Mouse (Mus musculus) intestine, embryonic 14.5 days (tissue): ENCODE measurements around the gene Nek11. TPM values are rescaled to one million over a fixed set of nuclear protein-coding genes. Genes with fewer than 3 reads are reported as not detected.

Source experiments
- ATAC-seq: fragments of 200-750 bp; cut with Nextera tagmentation; replicated peaks from 2 replicates; pipeline ENCODE4 v1.8.0; 2017; ENCODE audit warnings: low read depth, moderate number of reproducible peaks, moderate TSS enrichment, moderate library complexity; ENCODE audit not compliant: low FRiP score, low TSS enrichment
- DNase-seq: peaks from one replicate; pipeline ENCODE4 v3.0.0-alpha.2; 2018; ENCODE audit warnings: low spot score
- H3K27ac ChIP-seq: fragments of 300-500 bp; sonication (generic); 2 replicates; pipeline ENCODE4 v1.5.1; 2014; ENCODE audit warnings: low read depth, mild to moderate bottlenecking, control low read depth
- H3K27me3 ChIP-seq: fragments of 300-500 bp; sonication (generic); replicated peaks from 2 replicates; pipeline ENCODE4 v1.6.1; 2014; ENCODE audit warnings: low read length, control low read depth; ENCODE audit not compliant: control insufficient read depth, insufficient read depth
- H3K36me3 ChIP-seq: fragments of 300-500 bp; sonication (generic); 2 replicates; pipeline ENCODE4 v1.6.1; 2014; ENCODE audit warnings: low read length, control low read depth; ENCODE audit not compliant: control insufficient read depth, insufficient read depth
- H3K4me1 ChIP-seq: fragments of 300-500 bp; sonication (generic); replicated peaks from 2 replicates; pipeline ENCODE4 v1.6.1; 2014; ENCODE audit warnings: low read length, control low read depth, mixed read lengths; ENCODE audit not compliant: control insufficient read depth, insufficient read depth
- H3K4me2 ChIP-seq: fragments of 300-500 bp; sonication (generic); 2 replicates; pipeline ENCODE4 v1.6.1; 2014; ENCODE audit warnings: low read length
- H3K4me3 ChIP-seq: fragments of 300-500 bp; sonication (generic); 2 replicates; pipeline ENCODE4 v1.5.1; 2014; ENCODE audit warnings: low read depth, low read length, control low read depth, mixed read lengths
- H3K9ac ChIP-seq: fragments of 300-500 bp; sonication (generic); 2 replicates; pipeline ENCODE4 v1.6.1; 2014; ENCODE audit warnings: mild to moderate bottlenecking, low read length
- H3K9me3 ChIP-seq: fragments of 300-500 bp; sonication (generic); 2 replicates; pipeline ENCODE4 v1.6.1; 2016; ENCODE audit warnings: low read length, control low read depth; ENCODE audit not compliant: control insufficient read depth
- WGBS: fragments of 180-500 bp; shearing (Covaris S2); extraction: QIAGEN DNeasy Blood & Tissue Kit; methylation state at CpG from one replicate; pipeline ENCODE4 v1.1.7; 2014; 5-methylcytosine and 5-hydroxymethylcytosine counted together
- polyA plus RNA-seq: library from polyadenylated mRNA; unstranded; fragments of >200 nt; fragmentation: Nextera tagmentation; extraction: Ambion mirVana; gene quantifications from 2 replicates; pipeline ENCODE4 v1.2.1, GENCODE M21; 2014

Nek11 gene
- polyA plus RNA-seq, 1 experiment from 2014 or later = 0.08 TPM

DNA sequence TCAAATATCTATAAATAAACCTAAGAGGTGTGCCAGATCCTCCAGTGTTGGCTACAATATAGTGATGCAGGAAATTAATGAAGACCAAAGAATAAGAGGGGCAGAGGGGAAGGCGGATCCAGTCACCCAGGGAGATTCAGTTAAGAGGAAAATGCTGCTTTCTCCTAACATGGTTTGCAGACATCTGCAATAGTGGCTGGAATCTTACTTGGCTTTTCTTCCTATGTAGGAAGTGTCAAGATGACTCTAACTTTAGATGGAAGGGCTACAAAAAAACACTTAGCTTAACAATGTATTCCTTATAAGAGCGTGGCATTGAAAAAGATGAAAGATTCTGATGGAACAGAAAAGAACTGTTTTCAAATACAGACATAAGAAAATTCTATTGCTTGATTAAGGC lies 89.3 kb downstream of the Nek11 start:
- Histone ChIP-seq H3K27me3 (no peaks in the 10 kb centered on the region), H3K27ac (no peak overlapping the region), H3K4me2 (no peak overlapping the region), H3K36me3 (no peaks in the 10 kb centered on the region), H3K4me3 (no peak overlapping the region), H3K9me3 (no peaks in the 10 kb centered on the region), H3K9ac (no peak overlapping the region), H3K4me1 (no peaks in the 10 kb centered on the region)
- 78% methylated on average over 2 of the region's 2 CpGs for WGBS
- no peak for DNase-seq
- no peak for ATAC-seq

- Histone ChIP-seq H3K4me2 (no peak overlapping the region), H3K4me3 (no peak overlapping the region), H3K27me3 (no peaks in the 10 kb centered on the region), H3K36me3 (no peaks in the 10 kb centered on the region), H3K9ac (no peak overlapping the region), H3K4me1 (no peaks in the 10 kb centered on the region), H3K27ac (no peak overlapping the region), H3K9me3 (no peaks in the 10 kb centered on the region)
- ATAC-seq = no peak
- WGBS = 92% methylated on average over 3 of the region's 3 CpGs
- no peak for DNase-seq
These were observed 93.1 kb downstream of the Nek11 start for GRCm38 (mm10) chr9:105302230-105302629.

DNA sequence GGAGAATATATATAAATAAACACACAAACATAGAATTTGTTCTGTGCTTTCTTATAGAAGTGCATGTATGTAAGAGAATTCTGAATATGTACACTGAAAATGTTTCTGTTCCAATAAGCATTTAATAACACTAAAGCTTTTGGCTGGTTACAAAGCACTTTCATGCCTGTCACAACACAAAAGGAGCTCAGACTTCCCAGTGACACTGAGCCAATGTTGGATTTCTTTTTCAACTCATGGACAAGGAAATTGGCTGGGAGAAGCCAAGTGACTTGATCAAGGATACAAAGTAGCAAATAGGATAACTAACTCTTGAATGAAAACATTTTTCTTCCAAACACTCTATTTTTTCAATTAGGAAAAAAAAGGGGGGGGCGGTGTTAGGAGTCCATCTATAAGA lies 93.9 kb downstream of the Nek11 start:
- H3K27me3 ChIP-seq = no peaks in the 10 kb centered on the region
- no peak overlapping the region for H3K27ac ChIP-seq
- no peak overlapping the region for H3K9ac ChIP-seq
- H3K4me3 ChIP-seq = no peak overlapping the region
- 78% methylated on average over 1 of the region's 1 CpGs for WGBS
- DNase-seq = no peak
- no peak overlapping the region for H3K4me2 ChIP-seq
- H3K9me3 ChIP-seq = no peaks in the 10 kb centered on the region
- no peak for ATAC-seq
- H3K4me1 ChIP-seq = no peaks in the 10 kb centered on the region
- H3K36me3 ChIP-seq = no peaks in the 10 kb centered on the region

DNA sequence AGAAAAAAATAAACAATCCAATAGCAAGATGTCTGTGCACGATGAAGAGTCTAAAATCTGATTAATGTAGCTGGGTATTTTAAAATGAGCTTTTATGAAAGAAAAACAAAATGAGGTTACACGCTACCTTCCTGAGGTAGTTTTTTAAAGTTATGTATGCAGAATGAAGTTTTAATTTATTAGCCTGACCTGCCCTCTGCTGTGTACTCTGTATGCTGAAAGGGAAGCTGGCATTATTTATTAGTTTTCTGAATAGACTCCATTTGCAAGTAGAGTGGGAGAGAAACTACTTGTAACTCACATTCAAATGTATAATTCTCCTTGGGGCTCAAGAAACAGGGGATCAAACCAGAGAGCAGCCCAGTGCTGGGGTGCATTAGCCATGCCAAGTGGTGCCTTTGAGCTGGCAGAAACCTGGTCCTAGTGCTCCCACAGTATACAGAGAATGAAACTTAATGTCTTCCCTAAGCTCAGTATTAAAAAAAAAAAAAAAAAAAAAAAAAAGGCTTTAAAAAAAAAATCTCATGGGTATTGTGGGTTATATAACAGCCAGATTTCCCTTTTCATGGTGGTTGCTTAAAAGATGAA lies 94.5 kb downstream of the Nek11 start:
- Histone ChIP-seq H3K4me3 (no peak overlapping the region), H3K4me1 (no peaks in the 10 kb centered on the region), H3K9me3 (no peaks in the 10 kb centered on the region), H3K27me3 (no peaks in the 10 kb centered on the region), H3K36me3 (no peaks in the 10 kb centered on the region), H3K27ac (no peak overlapping the region), H3K9ac (no peak overlapping the region), H3K4me2 (no peak overlapping the region)
- ATAC-seq (no peak), DNase-seq (no peak)
- WGBS = 74% methylated on average over 2 of the region's 2 CpGs

GRCm38 (mm10) chr9:105284670-105285069 lies 110.7 kb downstream of the Nek11 start:
- H3K27ac ChIP-seq = no peak overlapping the region

GRCm38 (mm10) chr9:105282725-105283124 lies 112.6 kb downstream of the Nek11 start:
- 25% methylated on average over 4 of the region's 4 CpGs for WGBS
- H3K9me3 ChIP-seq = no peaks in the 10 kb centered on the region
- no peak overlapping the region for H3K27ac ChIP-seq
- H3K27me3 ChIP-seq = no peaks in the 10 kb centered on the region
- DNase-seq (peak; percentile 54), ATAC-seq (no peak)
- H3K4me2 ChIP-seq = no peak overlapping the region
- no peaks in the 10 kb centered on the region for H3K4me1 ChIP-seq
- no peak overlapping the region for H3K4me3 ChIP-seq
- H3K36me3 ChIP-seq = no peaks in the 10 kb centered on the region
- no peak overlapping the region for H3K9ac ChIP-seq

More at GRCm38 (mm10) chr9:105284670-105285069, 110.7 kb downstream of the Nek11 start:
- Histone ChIP-seq H3K9ac (no peak overlapping the region), H3K4me2 (no peak overlapping the region), H3K27me3 (no peaks in the 10 kb centered on the region), H3K36me3 (no peaks in the 10 kb centered on the region), H3K4me3 (no peak overlapping the region), H3K9me3 (no peaks in the 10 kb centered on the region), H3K4me1 (no peaks in the 10 kb centered on the region)
- 31% methylated on average over 7 of the region's 7 CpGs for WGBS
- DNase-seq (no peak), ATAC-seq (no peak)

DNA sequence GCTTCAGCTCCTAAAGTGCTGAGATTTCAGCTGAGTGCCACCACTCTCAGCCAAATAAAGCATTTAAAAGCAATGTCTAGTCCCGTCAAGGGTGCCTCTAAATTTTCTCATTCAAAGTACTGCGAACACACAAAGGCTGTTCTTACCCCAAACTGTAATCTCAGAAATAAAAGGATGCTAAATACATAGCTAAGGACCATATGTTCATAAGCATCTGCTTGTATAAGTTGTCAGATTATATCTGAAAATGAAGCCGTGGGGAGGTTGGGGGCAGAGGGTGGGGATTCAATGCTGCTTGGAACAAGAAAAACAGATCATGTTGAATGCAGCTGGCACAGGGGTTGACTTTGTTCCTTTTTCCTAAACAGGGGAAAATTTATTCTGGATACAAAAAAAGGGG lies 120.4 kb downstream of the Nek11 start:
- H3K9ac ChIP-seq = no peak overlapping the region
- no peaks in the 10 kb centered on the region for H3K27me3 ChIP-seq
- H3K36me3 ChIP-seq = no peaks in the 10 kb centered on the region
- H3K4me1 ChIP-seq = no peaks in the 10 kb centered on the region
- ATAC-seq (no peak), DNase-seq (no peak)
- no peak overlapping the region for H3K27ac ChIP-seq
- no peaks in the 10 kb centered on the region for H3K9me3 ChIP-seq
- H3K4me2 ChIP-seq = no peak overlapping the region
- WGBS = 86% methylated on average over 3 of the region's 3 CpGs
- no peak overlapping the region for H3K4me3 ChIP-seq

GRCm38 (mm10) chr9:105274286-105274685 lies 121.0 kb downstream of the Nek11 start:
- H3K27me3 ChIP-seq = no peaks in the 10 kb centered on the region
- no peaks in the 10 kb centered on the region for H3K9me3 ChIP-seq
- H3K36me3 ChIP-seq = no peaks in the 10 kb centered on the region
- H3K4me1 ChIP-seq = no peaks in the 10 kb centered on the region
- ATAC-seq = no peak
- no peak overlapping the region for H3K27ac ChIP-seq
- no peak overlapping the region for H3K9ac ChIP-seq
- no peak overlapping the region for H3K4me3 ChIP-seq
- no peak for DNase-seq
- no peak overlapping the region for H3K4me2 ChIP-seq
- WGBS = 61% methylated on average over 6 of the region's 6 CpGs

- Histone ChIP-seq H3K27me3 (no peaks in the 10 kb centered on the region), H3K4me1 (no peaks in the 10 kb centered on the region), H3K4me3 (no peak overlapping the region), H3K9ac (no peak overlapping the region), H3K9me3 (no peaks in the 10 kb centered on the region), H3K27ac (no peak overlapping the region), H3K36me3 (no peaks in the 10 kb centered on the region), H3K4me2 (no peak overlapping the region)
- WGBS = 8% methylated on average over 7 of the region's 7 CpGs
- DNase-seq (peak; percentile 78), ATAC-seq (no peak)
These were observed 123.1 kb downstream of the Nek11 start for GRCm38 (mm10) chr9:105272241-105272640.
